Mouse (Mus musculus): ENCODE data around the gene Apoe. TPM values are rescaled to one million over a fixed set of nuclear protein-coding genes. Genes with fewer than 3 reads are reported as not detected.
A peak's percentile ranks its signal among the peaks of the same experiment; 100 is the strongest.

The Apoe gene
- total and polyA plus RNA-seq, 3 experiments, result 8.1 to 28.6 (median 19.9) TPM

- no peaks in the 10 kb centered on the region for H3K27me3 ChIP-seq (ENCODE audit: insufficient read depth, low read length)
- peaks cover 75% of the 10 kb centered on the region for H3K4me1 ChIP-seq (ENCODE audit: insufficient read depth, low read depth, low read length)
- TF ChIP-seq GATA1 (IDR thresholded peaks at IDR 0.05; ENCODE audit: borderline replicate concordance, low read length) (no peak), CTCF (IDR thresholded peaks at IDR 0.05; ENCODE audit: low read depth, low read length) (no peak), TAL1 (conservative IDR thresholded peaks at IDR 0.05; ENCODE audit: low read depth, low read length) (no peak), POLR2AphosphoS5 (IDR thresholded peaks at IDR 0.05; ENCODE audit: insufficient replicate concordance, low read depth, low read length) (no peak), GATA2 (IDR thresholded peaks at IDR 0.05; ENCODE audit: borderline replicate concordance, low read depth, low read length) (no peak)
- peaks cover 93% of the 10 kb centered on the region for H3K36me3 ChIP-seq (replicated peaks)
- peaks cover 13% of the 10 kb centered on the region for H3K9me3 ChIP-seq (replicated peaks)
- ATAC-seq (ENCODE audit: extremely low read depth, insufficient number of reproducible peaks, low FRiP score, poor library complexity, severe bottlenecking) (peak; percentile 36; the same call in 1 of the 2 replicates), DNase-seq (ENCODE audit: low spot score) (peak; percentile 31)
- H3K4me3 ChIP-seq (ENCODE audit: low read depth, low read length), result no peak overlapping the region; the same call in 1 of the 2 replicates
These were observed 2.2 kb upstream of the Apoe start for GRCm38 (mm10) chr7:19701069-19701761.

GRCm38 (mm10) chr7:19700299-19701068 lies 1.5 kb upstream of the Apoe start:
- DNase-seq (ENCODE audit: low spot score), result no peak

GRCm38 (mm10) chr7:19699827-19700148 lies 800 bp upstream of the Apoe start:
- TF ChIP-seq POLR2AphosphoS5 (IDR thresholded peaks at IDR 0.05; ENCODE audit: insufficient replicate concordance, low read depth, low read length), result no peak
- no peak for TF ChIP-seq CTCF (IDR thresholded peaks at IDR 0.05; ENCODE audit: low read depth, low read length)
- no peak for TF ChIP-seq TAL1 (conservative IDR thresholded peaks at IDR 0.05; ENCODE audit: low read depth, low read length)
- no peak for TF ChIP-seq GATA2 (IDR thresholded peaks at IDR 0.05; ENCODE audit: borderline replicate concordance, low read depth, low read length)
- no peak for TF ChIP-seq GATA1 (IDR thresholded peaks at IDR 0.05; ENCODE audit: borderline replicate concordance, low read length)
- DNase-seq (ENCODE audit: low spot score), result no peak
- H3K9me3 ChIP-seq (replicated peaks), result peaks cover 13% of the 10 kb centered on the region
- no peak overlapping the region for H3K4me3 ChIP-seq (ENCODE audit: low read depth, low read length)
- H3K4me1 ChIP-seq (ENCODE audit: insufficient read depth, low read depth, low read length), result peaks cover 85% of the 10 kb centered on the region
- H3K36me3 ChIP-seq (replicated peaks), result peaks cover 86% of the 10 kb centered on the region
- H3K27me3 ChIP-seq (ENCODE audit: insufficient read depth, low read length), result no peaks in the 10 kb centered on the region
- ATAC-seq (ENCODE audit: extremely low read depth, insufficient number of reproducible peaks, low FRiP score, poor library complexity, severe bottlenecking), result no peak

More at GRCm38 (mm10) chr7:19700299-19701068, 1.5 kb upstream of the Apoe start:
- Histone ChIP-seq H3K4me3 (ENCODE audit: low read depth, low read length) (no peak overlapping the region; the same call in 1 of the 2 replicates), H3K36me3 (replicated peaks) (peaks cover 93% of the 10 kb centered on the region), H3K9me3 (replicated peaks) (peaks cover 13% of the 10 kb centered on the region), H3K4me1 (ENCODE audit: insufficient read depth, low read depth, low read length) (peaks cover 82% of the 10 kb centered on the region), H3K27me3 (ENCODE audit: insufficient read depth, low read length) (no peaks in the 10 kb centered on the region)
- no peak for ATAC-seq (ENCODE audit: extremely low read depth, insufficient number of reproducible peaks, low FRiP score, poor library complexity, severe bottlenecking)
- TF ChIP-seq GATA1 (IDR thresholded peaks at IDR 0.05; ENCODE audit: borderline replicate concordance, low read length), result no peak
- no peak for TF ChIP-seq CTCF (IDR thresholded peaks at IDR 0.05; ENCODE audit: low read depth, low read length)
- no peak for TF ChIP-seq POLR2AphosphoS5 (IDR thresholded peaks at IDR 0.05; ENCODE audit: insufficient replicate concordance, low read depth, low read length)
- TF ChIP-seq TAL1 (conservative IDR thresholded peaks at IDR 0.05; ENCODE audit: low read depth, low read length), result no peak
- no peak for TF ChIP-seq GATA2 (IDR thresholded peaks at IDR 0.05; ENCODE audit: borderline replicate concordance, low read depth, low read length)

GRCm38 (mm10) chr7:19697949-19698906 lies 760 bp downstream of the Apoe start:
- DNase-seq (ENCODE audit: low spot score) (no peak), ATAC-seq (ENCODE audit: extremely low read depth, insufficient number of reproducible peaks, low FRiP score, poor library complexity, severe bottlenecking) (no peak)
- no peak overlapping the region for H3K4me3 ChIP-seq (ENCODE audit: low read depth, low read length)
- H3K4me1 ChIP-seq (ENCODE audit: insufficient read depth, low read depth, low read length), result peaks cover 88% of the 10 kb centered on the region
- TF ChIP-seq GATA1 (IDR thresholded peaks at IDR 0.05; ENCODE audit: borderline replicate concordance, low read length) (no peak), CTCF (IDR thresholded peaks at IDR 0.05; ENCODE audit: low read depth, low read length) (no peak), GATA2 (IDR thresholded peaks at IDR 0.05; ENCODE audit: borderline replicate concordance, low read depth, low read length) (no peak), TAL1 (conservative IDR thresholded peaks at IDR 0.05; ENCODE audit: low read depth, low read length) (no peak), POLR2AphosphoS5 (IDR thresholded peaks at IDR 0.05; ENCODE audit: insufficient replicate concordance, low read depth, low read length) (no peak; the same call in 1 of the 2 replicates)
- peaks cover 71% of the 10 kb centered on the region for H3K36me3 ChIP-seq (replicated peaks)
- H3K9me3 ChIP-seq (replicated peaks), result peaks cover 13% of the 10 kb centered on the region
- no peaks in the 10 kb centered on the region for H3K27me3 ChIP-seq (ENCODE audit: insufficient read depth, low read length)

GRCm38 (mm10) chr7:19696336-19696873 lies 2.6 kb downstream of the Apoe start:
- no peaks in the 10 kb centered on the region for H3K27me3 ChIP-seq (ENCODE audit: insufficient read depth, low read length)
- peaks cover 53% of the 10 kb centered on the region for H3K36me3 ChIP-seq (replicated peaks)
- TF ChIP-seq GATA2 (IDR thresholded peaks at IDR 0.05; ENCODE audit: borderline replicate concordance, low read depth, low read length), result no peak
- no peak for TF ChIP-seq POLR2AphosphoS5 (IDR thresholded peaks at IDR 0.05; ENCODE audit: insufficient replicate concordance, low read depth, low read length)
- TF ChIP-seq GATA1 (IDR thresholded peaks at IDR 0.05; ENCODE audit: borderline replicate concordance, low read length), result no peak
- no peak for TF ChIP-seq TAL1 (conservative IDR thresholded peaks at IDR 0.05; ENCODE audit: low read depth, low read length)
- peak overlapping the region; percentile 53; the same call in 1 of the 2 replicates for H3K4me3 ChIP-seq (ENCODE audit: low read depth, low read length)
- DNase-seq (ENCODE audit: low spot score), result no peak
- ATAC-seq (ENCODE audit: extremely low read depth, insufficient number of reproducible peaks, low FRiP score, poor library complexity, severe bottlenecking), result no peak
- H3K4me1 ChIP-seq (ENCODE audit: insufficient read depth, low read depth, low read length), result peaks cover 89% of the 10 kb centered on the region
- peaks cover 13% of the 10 kb centered on the region for H3K9me3 ChIP-seq (replicated peaks)
